In the genomic region with DNA sequence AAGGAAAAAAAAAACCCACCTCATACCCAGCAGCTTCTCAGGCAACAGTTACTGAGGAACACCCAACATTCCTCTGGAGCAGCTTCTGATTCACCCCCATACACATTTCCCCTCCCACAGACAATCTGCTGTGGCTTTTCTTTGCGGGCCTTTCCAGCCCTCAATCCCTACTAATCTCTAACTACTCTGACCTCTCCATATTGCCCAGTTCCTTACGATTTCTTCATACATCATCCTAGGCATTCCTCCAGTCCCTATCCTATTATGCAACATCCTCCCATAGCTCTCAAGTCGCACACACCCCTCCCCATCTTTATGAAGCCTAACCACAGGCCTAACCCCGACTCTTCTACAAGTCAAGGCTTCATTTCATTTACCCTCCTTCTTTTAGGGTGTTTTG, we compare ENCODE assay signal across 8 mouse cellular contexts. TPM values are rescaled to one million over a fixed set of nuclear protein-coding genes. Genes with fewer than 3 reads are reported as not detected.
DNase-seq lines count a peak whose midpoint lies in the region; ATAC-seq and TF ChIP-seq lines count a peak whose summit lies in the region.

No protein-coding gene starts in this region.

- H3K4me1 ChIP-seq in lung, postnatal 0 days (ENCODE audit: insufficient read depth, low read depth, low read length) = peaks cover 6% of the 10 kb centered on the region; the same call in 1 of the 2 replicates
- H3K4me1 ChIP-seq in embryonic facial prominence, embryonic 15.5 days = peaks cover 9% of the 10 kb centered on the region
- H3K4me1 ChIP-seq in intestine, postnatal 0 days (replicated peaks; ENCODE audit: control insufficient read depth, insufficient read depth, low read length) = no peaks in the 10 kb centered on the region

- H3K27ac ChIP-seq in lung, postnatal 0 days (ENCODE audit: low read length) = peak overlapping the region; percentile 38; the same call in 1 of the 2 replicates
- H3K27ac ChIP-seq in embryonic facial prominence, embryonic 15.5 days (replicated peaks) = no peak overlapping the region
- H3K27ac ChIP-seq in intestine, postnatal 0 days (ENCODE audit: low read depth, low read length) = 0 out of 2 replicates have a peak overlapping the region, but pooled peaks have one; percentile 5

- H3K36me3 ChIP-seq in lung, postnatal 0 days (ENCODE audit: insufficient read depth, low read length) = no peaks in the 10 kb centered on the region
- H3K36me3 ChIP-seq in embryonic facial prominence, embryonic 15.5 days = no peaks in the 10 kb centered on the region
- no peaks in the 10 kb centered on the region; the same call in none of the 2 replicates for H3K36me3 ChIP-seq in intestine, postnatal 0 days (ENCODE audit: control insufficient read depth, insufficient read depth)

- peak overlapping the region; percentile 26; the same call in 1 of the 2 replicates for H3K9ac ChIP-seq in lung, postnatal 0 days (replicated peaks; ENCODE audit: low read depth)
- peak overlapping the region; percentile 96; the same call in 1 of the 2 replicates for H3K9ac ChIP-seq in embryonic facial prominence, embryonic 15.5 days
- H3K9ac ChIP-seq in intestine, postnatal 0 days (ENCODE audit: low read depth, low read length) = peak overlapping the region; percentile 85; the same call in 1 of the 2 replicates

- 29% methylated on average over 4 of the region's 4 CpGs for WGBS in lung, postnatal 0 days
- WGBS in embryonic facial prominence, embryonic 15.5 days = 46% methylated on average over 4 of the region's 4 CpGs
- 24% methylated on average over 4 of the region's 4 CpGs for WGBS in intestine, postnatal 0 days

- no peak for TF ChIP-seq EP300 in lung, postnatal 0 days (IDR thresholded peaks at IDR 0.05)

- DNase-seq in lung, postnatal 0 days (ENCODE audit: low spot score) = peak; percentile 58
- no peak for DNase-seq in lung, postnatal 10 days
- DNase-seq in naive thymus-derived CD4-positive, alpha-beta T cell, adult 2 months (ENCODE audit: low read depth) = peak; percentile 29
- no peak for DNase-seq in cerebellum, adult 11 months
- no peak for DNase-seq in urinary bladder, postnatal 14 days (ENCODE audit: low spot score)
- no peak for DNase-seq in lung, postnatal 14 days

- H3K9me3 ChIP-seq in lung, postnatal 0 days (ENCODE audit: low read length) = no peaks in the 10 kb centered on the region
- no peaks in the 10 kb centered on the region for H3K9me3 ChIP-seq in embryonic facial prominence, embryonic 15.5 days (replicated peaks)
- no peaks in the 10 kb centered on the region for H3K9me3 ChIP-seq in intestine, postnatal 0 days (ENCODE audit: control insufficient read depth)

- peak overlapping the region; percentile 94 for H3K4me3 ChIP-seq in lung, postnatal 0 days (ENCODE audit: low read depth, low read length)
- peak overlapping the region; percentile 96 for H3K4me3 ChIP-seq in embryonic facial prominence, embryonic 15.5 days (replicated peaks)
- H3K4me3 ChIP-seq in intestine, postnatal 0 days (ENCODE audit: low read depth, low read length) = peak overlapping the region; percentile 86

- no peaks in the 10 kb centered on the region for H3K27me3 ChIP-seq in lung, postnatal 0 days (replicated peaks; ENCODE audit: insufficient read depth, low read length)
- H3K27me3 ChIP-seq in embryonic facial prominence, embryonic 15.5 days = no peaks in the 10 kb centered on the region
- H3K27me3 ChIP-seq in intestine, postnatal 0 days (replicated peaks; ENCODE audit: control insufficient read depth, insufficient read depth, low read length) = no peaks in the 10 kb centered on the region

- no peak for ATAC-seq in lung, postnatal 0 days
- ATAC-seq in embryonic facial prominence, embryonic 15.5 days (ENCODE audit: insufficient number of reproducible peaks, low FRiP score, low TSS enrichment, low read depth) = no peak
- ATAC-seq in intestine, postnatal 0 days = no peak

- peak overlapping the region; percentile 64 for H3K4me2 ChIP-seq in lung, postnatal 0 days (replicated peaks; ENCODE audit: low read depth, low read length)
- H3K4me2 ChIP-seq in embryonic facial prominence, embryonic 15.5 days (replicated peaks) = peak overlapping the region; percentile 72
- peak overlapping the region; percentile 72 for H3K4me2 ChIP-seq in intestine, postnatal 0 days (replicated peaks; ENCODE audit: low read depth)

- no peak for TF ChIP-seq CTCF in lung, postnatal 0 days (IDR thresholded peaks at IDR 0.05)
- no peak for TF ChIP-seq CTCF in intestine, postnatal 0 days (IDR thresholded peaks at IDR 0.05; ENCODE audit: low read depth)

RNA-seq across cellular contexts. Expression of a gene that starts 1.6 kb away (rescaled TPM):
- polyA plus RNA-seq in lung, postnatal 0 days (2015; fragmentation: Nextera tagmentation; extraction: Ambion mirVana) = 18.1 and 18.6 TPM in 2 replicates
- 22.3 and 23.0 TPM in 2 replicates for polyA plus RNA-seq in embryonic facial prominence, embryonic 15.5 days (2015; fragmentation: Nextera tagmentation; extraction: Ambion mirVana)
- polyA plus RNA-seq in intestine, postnatal 0 days (2015; fragmentation: Nextera tagmentation; extraction: Ambion mirVana) = 13.1 and 14.7 TPM in 2 replicates

RNA-seq across cellular contexts. Expression of a gene that starts 5.7 kb away (rescaled TPM):
- polyA plus RNA-seq in lung, postnatal 0 days (2015; fragmentation: Nextera tagmentation; extraction: Ambion mirVana) = 82.9 and 84.0 TPM in 2 replicates
- 142 and 162 TPM in 2 replicates for polyA plus RNA-seq in embryonic facial prominence, embryonic 15.5 days (2015; fragmentation: Nextera tagmentation; extraction: Ambion mirVana)
- polyA plus RNA-seq in intestine, postnatal 0 days (2015; fragmentation: Nextera tagmentation; extraction: Ambion mirVana) = 58.5 and 60.5 TPM in 2 replicates

RNA-seq across cellular contexts. Expression of a gene that starts 19.2 kb away (rescaled TPM):
- polyA plus RNA-seq in lung, postnatal 0 days (2015; fragmentation: Nextera tagmentation; extraction: Ambion mirVana) = 2.0 and 2.9 TPM in 2 replicates
- polyA plus RNA-seq in embryonic facial prominence, embryonic 15.5 days (2015; fragmentation: Nextera tagmentation; extraction: Ambion mirVana) = 1.7 and 3.8 TPM in 2 replicates
- polyA plus RNA-seq in intestine, postnatal 0 days (2015; fragmentation: Nextera tagmentation; extraction: Ambion mirVana) = 0.44 and 0.73 TPM in 2 replicates

RNA-seq across cellular contexts. Expression of a gene that starts 28.7 kb away (rescaled TPM):
- polyA plus RNA-seq in lung, postnatal 0 days (2015; fragmentation: Nextera tagmentation; extraction: Ambion mirVana) = 51.8 and 54.1 TPM in 2 replicates
- polyA plus RNA-seq in embryonic facial prominence, embryonic 15.5 days (2015; fragmentation: Nextera tagmentation; extraction: Ambion mirVana) = 73.0 and 79.5 TPM in 2 replicates
- 49.3 and 54.8 TPM in 2 replicates for polyA plus RNA-seq in intestine, postnatal 0 days (2015; fragmentation: Nextera tagmentation; extraction: Ambion mirVana)

RNA-seq across cellular contexts. Expression of a gene that starts 28.8 kb away (rescaled TPM):
- polyA plus RNA-seq in lung, postnatal 0 days (2015; fragmentation: Nextera tagmentation; extraction: Ambion mirVana) = 13.3 and 14.0 TPM in 2 replicates
- 16.9 and 17.4 TPM in 2 replicates for polyA plus RNA-seq in embryonic facial prominence, embryonic 15.5 days (2015; fragmentation: Nextera tagmentation; extraction: Ambion mirVana)
- polyA plus RNA-seq in intestine, postnatal 0 days (2015; fragmentation: Nextera tagmentation; extraction: Ambion mirVana) = 7.1 and 7.5 TPM in 2 replicates

Comparison
In these comparisons a context has a peak if more than half of its experiments do, and no peak if none do; other contexts are left out.
1. DNase-seq: peak in lung, postnatal 0 days (single experiment) and naive thymus-derived CD4-positive, alpha-beta T cell, adult 2 months (single experiment); none in lung, postnatal 10 days (single experiment), cerebellum, adult 11 months (single experiment), urinary bladder, postnatal 14 days (single experiment) and lung, postnatal 14 days (single experiment).
2. H3K9ac ChIP-seq: peak in every context shown above with its lines; median percentile 96 in embryonic facial prominence, embryonic 15.5 days; 85 in intestine, postnatal 0 days; 26 in lung, postnatal 0 days.
3. Peak in every context shown above with its lines, with median percentiles within 50 percentile points of each other: H3K4me2 ChIP-seq and H3K4me3 ChIP-seq.